Mouse (Mus musculus) erythroblast, adult 5-6 weeks (primary cell): ENCODE results near the gene Nrg4. TPM values are rescaled to one million over a fixed set of nuclear protein-coding genes. Genes with fewer than 3 reads are reported as not detected.
A peak's percentile ranks its signal among the peaks of the same experiment; 100 is the strongest.

Source experiments
- ATAC-seq: replicated peaks from 2 replicates; pipeline ENCODE4 v1.8.0; 2016; ENCODE audit warnings: moderate number of reproducible peaks, mild to moderate bottlenecking, moderate TSS enrichment, inconsistent platforms; ENCODE audit not compliant: poor library complexity, low FRiP score, severe bottlenecking
- total RNA-seq, 2 experiments: library from RNA; stranded (forward) in 1 of 2; stranded (reverse) in 1 of 2; fragments of 150-400 nt in 1 of 2; fragments of 200-764, 138-1000 nt in 1 of 2; gene quantifications; 2 replicates each; pipeline versions ENCODE4 v1.2.3 to v1.2.4; 2015 to 2017; ENCODE audit warnings: low replicate concordance in 2 of 2

Gene Nrg4
- total RNA-seq, 2 experiments from 2014 or later: 1.7 to 2.1 TPM

DNA sequence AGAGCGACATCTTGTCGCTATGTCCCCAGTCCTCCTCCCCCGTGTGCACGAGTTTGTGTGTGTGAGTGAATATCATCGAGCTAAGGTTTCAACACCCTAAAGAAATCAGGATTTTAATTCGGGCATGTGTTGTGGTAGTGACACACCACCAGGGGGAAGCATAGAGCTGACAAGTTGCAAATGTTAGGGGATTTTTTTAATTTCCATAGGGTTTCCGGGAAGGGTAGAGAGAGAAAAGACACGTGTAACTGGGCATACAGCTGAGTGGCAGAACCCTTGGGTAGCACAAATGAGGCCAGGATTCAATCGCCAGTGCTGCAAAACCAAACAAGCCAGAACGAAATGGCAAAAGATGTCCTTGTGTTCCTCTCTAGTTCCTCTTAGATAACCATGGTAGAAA is 2.1 kb downstream of the Nrg4 start:
- no peak for ATAC-seq

DNA sequence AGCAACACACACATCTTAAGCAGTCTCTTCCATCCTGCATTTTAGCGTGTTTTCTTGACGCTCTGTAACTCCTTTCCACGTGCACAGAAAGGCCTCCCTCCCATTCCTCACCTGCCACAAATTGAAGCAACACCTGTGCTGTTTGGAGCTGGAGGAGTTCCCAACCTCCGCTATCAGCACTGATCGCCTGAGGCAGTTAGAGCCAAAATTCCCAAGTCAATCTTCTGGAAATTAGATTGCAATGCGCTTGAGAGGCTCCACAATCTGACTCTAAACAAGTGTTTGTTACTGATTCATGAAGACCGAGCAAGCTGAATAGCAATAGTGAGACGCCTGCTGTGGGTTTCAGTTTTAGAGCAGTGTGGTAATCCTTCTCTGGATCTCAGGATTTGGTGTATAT is 2.6 kb downstream of the Nrg4 start:
- no peak for ATAC-seq

DNA sequence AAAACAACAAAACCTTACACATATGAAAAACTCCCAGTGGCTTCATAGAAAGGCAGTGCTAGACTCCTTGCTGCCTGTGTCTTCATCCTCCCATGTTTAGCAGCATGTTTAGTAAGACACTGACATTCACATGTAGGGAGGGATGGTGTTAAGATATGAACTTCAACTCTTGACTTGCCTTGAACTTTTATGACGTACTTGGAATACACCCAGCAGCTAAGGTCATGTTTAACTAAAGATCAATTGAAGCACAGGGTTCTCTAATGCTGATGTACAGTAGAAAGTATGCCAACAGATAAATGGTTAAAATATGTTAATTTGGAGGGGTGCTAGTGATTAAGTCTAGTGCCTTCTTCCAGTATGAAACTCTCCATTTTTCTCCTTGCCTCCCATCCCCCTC is 4.0 kb downstream of the Nrg4 start:
- ATAC-seq: no peak

DNA sequence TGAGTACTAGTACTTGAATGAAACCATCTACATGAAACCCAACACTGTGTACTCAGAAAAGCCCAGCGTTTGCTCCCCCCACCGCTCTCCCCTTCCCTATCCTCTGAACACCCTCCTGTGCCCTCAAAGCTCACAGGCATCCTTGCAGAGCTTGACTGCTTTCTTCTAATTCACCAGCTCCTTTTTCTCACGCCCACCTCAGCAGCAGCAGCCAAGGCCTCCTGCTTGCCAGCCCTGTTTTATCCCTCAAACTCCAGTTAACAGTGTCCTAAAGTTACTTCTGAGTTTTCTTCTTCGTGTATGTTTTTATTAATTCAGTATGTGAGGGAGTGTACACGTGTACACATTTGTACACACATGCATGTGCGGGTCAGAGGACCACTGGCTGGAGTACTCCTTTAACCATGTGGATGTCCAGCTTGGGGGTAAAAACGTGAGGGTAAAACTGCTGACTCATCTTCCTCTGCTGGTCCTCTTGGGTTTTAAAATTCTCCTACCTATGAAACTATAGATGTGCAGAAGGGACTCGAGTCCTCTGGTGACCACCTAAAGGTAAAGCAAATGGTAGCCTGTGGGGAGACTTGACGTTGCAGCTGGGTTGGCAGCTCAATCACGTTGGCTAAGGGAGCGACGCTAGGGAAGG is 12.9 kb downstream of the Nrg4 start:
- no peak for ATAC-seq

DNA sequence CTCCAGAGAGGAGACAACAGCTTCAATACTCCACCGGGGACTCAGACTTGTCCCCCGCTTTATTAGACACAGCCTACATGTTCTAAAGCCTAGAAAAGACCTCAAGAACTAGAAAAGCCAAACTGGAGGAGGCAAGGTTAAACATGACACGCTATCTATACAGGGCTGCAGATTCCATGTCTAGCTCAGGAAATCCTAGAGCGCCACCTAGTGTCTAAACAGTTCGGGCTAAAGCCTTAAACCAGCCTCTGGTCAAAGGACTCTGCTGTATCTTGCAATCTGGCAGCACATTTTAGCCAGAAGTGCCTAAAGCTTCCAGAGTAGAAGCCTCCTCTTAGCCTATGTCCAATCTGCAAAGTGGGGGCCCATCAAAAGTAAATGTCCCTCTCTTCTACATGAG is 15.1 kb downstream of the Nrg4 start:
- ATAC-seq: peak; percentile 80; the same call in 1 of the 2 replicates

GRCm38 (mm10) chr9:55308455-55308854 is 18.2 kb downstream of the Nrg4 start:
- ATAC-seq: no peak

GRCm38 (mm10) chr9:55307557-55307956 is 19.1 kb downstream of the Nrg4 start:
- ATAC-seq: no peak

DNA sequence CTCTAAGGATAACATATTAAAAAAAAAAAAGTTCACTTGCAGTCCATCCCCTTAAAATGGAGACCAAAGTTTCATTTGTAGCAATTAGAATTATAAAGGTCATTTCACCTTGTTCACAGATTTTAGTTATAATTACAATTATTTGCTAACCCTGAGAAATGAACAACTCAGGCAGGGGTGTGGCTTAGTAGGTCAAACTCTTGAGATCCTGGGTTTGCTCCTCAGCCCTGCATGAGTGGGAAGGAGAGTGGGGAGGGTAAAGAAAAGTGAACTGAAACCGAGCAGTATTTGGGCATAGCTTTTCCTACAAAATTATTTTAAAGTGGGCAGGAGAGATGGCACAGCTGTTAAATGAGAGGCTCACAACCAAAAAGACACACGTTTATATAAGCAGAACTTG is 19.6 kb downstream of the Nrg4 start:
- no peak for ATAC-seq

DNA sequence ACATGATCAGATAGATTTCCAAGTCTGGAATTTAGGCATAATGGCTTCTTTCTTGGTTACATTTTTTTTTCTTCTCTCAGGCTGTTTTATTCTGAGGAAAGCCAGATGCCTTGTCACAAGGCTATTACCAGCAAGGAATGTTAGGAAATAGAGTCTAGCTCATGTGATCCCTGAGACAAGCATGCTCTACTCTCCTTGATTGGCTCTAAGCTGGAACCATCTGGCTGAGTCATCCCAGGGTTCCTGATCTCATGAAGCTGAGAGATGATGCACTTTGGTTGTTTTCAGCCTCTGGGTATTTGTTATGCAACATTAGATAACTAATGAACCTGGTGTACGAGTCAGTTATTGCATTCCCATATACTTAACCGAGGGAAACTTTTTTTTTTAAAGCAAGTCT is 30.4 kb downstream of the Nrg4 start:
- ATAC-seq: no peak

DNA sequence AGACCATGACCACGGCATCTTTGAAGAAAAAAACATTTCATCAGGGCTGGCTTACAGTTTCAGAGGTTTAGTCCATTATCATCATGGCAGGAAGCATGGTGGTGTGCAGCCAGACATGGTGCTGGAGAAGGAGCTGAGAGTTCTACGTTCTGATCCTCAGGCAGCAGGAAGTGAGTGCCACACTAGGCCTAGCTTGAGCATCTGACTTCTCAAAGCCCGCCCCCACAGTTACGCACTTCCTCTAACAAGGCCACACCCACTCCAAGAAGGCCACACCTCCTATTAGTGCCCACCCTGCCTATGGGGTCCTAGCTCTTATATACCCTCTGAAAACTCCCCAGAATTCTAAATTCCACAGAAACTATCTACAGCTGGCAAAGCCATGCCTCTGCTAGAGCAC is 34.7 kb downstream of the Nrg4 start:
- ATAC-seq: no peak

GRCm38 (mm10) chr9:55289475-55290198 is 37.0 kb downstream of the Nrg4 start:
- no peak for ATAC-seq

- ATAC-seq: no peak
Observed at GRCm38 (mm10) chr9:55285197-55285596, 41.4 kb downstream of the Nrg4 start.

DNA sequence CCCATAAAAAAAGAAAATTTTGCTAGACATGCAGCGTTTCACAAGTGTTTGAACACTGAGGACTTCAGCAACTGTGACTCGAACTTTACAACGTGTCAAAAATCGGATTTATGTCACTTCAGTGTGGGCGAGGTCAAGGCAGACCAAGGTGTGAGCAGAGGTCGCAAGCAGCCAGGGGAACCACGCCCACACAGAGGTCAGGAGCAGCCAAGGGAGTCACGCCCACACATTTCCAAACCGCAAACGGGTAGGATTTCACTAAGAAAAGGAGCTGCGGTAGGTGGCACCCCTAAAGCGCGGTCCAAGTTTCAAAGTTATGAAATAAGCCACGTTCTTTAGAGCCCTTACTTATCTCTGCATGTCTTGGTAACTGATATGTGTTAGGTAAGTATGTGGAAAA is 43.1 kb downstream of the Nrg4 start:
- no peak for ATAC-seq

DNA sequence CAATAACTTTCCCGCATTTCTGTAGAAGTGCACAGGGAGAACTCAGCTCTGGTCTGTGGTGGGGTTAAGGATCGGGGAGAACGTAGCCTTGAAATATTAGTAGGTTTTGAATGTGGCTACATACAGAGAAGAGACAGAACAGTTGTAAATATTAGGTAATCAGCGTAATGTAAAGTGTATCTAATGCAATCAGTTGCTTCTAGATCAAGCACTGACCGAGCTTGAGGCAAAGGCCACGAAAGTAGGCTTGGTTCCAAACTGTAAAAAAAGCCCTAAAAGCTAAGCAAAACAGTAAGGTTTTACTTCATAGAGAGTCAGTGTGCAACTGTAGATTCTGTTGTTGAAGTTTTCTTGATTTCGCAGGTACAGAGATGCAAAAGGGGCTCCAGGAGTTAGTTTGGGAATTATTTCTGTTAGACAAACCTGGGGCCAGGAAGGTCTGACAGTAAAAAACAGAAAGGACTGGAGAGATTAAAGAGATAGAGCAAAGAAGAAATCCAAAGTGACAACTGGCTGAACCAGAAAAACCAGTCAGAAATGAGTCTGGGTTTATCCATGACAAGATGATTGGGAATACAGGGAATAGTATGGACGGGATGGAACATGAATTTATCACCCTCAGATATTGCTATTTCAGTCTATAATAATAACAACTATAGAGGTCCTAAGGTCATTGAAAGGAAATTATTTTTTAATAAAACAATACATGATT is 47.4 kb downstream of the Nrg4 start:
- no peak for ATAC-seq

GRCm38 (mm10) chr9:55277562-55277961 is 49.1 kb downstream of the Nrg4 start:
- no peak for ATAC-seq

DNA sequence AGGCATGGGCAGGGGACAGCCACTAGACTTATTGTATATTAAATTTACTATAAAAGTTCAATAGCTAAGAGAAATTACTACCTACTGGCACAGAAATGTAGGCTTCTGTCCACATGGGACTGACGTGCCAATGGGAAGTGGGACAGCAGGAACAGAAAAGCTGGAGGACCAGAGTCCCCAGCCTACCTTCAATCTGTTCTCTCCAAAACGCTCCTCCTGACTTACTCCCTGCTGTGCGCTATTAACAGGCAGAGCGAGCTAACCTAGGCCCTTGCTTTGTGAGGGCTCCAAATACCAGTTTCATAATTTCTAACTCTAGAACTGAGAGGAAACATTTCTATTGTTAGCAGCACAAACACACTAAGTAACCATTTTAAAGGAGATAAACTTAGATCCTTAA is 52.7 kb downstream of the Nrg4 start:
- no peak for ATAC-seq

DNA sequence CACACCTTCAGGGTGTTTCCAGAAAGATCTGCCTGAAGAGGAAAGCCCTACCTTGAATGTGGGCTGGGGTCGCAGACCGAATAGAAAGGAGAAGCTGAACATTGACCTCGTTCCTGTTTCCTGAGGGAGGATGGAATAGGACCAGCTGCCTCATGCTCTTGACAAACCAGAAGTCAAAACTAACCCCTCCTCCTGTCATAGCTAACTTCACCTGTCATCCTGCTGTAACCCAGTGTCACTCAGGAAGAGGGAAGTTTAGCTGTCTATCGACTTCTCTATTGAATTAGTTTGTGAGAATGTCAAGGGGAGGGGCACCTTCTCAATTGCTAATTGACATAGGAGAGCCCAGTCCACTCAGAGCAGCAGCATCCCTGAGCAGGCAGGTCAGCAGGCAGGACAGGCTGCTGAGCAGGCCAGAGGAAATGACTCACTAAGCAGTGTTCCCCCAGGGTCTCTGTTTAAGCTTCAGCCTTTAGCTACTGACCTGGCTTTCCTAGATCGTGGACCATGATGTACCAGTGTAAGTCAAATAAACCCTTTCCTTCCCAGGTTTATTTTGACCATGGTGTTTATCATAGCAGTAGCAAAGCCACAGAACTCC is 54.6 kb downstream of the Nrg4 start:
- no peak for ATAC-seq

DNA sequence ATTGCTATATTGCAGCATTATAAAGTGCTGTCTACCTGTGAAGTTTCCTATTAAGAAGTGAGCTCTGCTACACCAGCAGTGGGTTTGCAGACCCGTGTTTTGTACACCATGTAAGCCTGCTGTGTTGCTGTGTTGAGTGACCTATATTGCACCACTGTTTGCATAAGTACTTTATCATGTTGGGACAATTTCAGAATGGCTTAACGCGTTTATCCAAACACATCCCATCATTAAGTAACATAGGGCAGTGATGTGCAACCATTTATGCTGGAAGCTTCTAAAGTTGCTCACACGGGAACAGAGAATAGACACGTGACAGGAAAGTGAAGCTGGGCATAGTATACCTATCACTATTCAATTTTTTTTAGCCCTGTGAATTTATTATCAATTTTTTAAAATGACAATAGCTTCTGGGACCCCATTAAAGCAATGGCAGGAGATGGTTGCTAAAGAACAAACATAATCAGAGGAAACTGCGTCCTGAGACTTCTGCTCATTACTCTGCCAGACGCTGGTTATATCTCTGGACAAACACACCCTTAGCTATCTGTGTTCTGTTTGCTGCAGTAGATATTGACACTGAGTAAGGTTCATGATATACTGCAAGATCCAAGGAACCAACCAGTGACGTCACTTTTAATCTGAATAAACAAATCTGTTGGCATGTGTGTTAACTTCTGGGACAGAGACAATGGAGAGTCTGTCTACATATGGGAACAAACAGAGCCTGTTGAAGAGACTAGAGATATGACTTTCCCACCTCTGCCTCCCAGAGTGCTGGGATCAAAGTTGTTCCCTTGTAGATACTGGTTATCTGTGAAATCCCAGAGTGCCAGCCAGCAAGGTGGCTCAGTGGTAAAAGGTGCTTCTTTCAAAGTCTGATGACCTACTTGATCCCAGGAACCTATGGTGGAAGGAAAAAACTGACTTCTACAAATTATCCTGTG is 62.0 kb downstream of the Nrg4 start:
- no peak for ATAC-seq

GRCm38 (mm10) chr9:55259741-55260140 is 66.9 kb downstream of the Nrg4 start:
- ATAC-seq: no peak

GRCm38 (mm10) chr9:55257105-55257504 is 69.5 kb downstream of the Nrg4 start:
- ATAC-seq: no peak
